Mouse (Mus musculus): ENCODE data around the gene Zfp987.
A peak's percentile ranks its signal among the peaks of the same experiment; 100 is the strongest.
"Not testable (repeated sequence)": the region's sequence is repeated elsewhere in the genome, so short reads cannot be mapped to it uniquely, and the experiment has no call there.

The Zfp987 gene

GRCm38 (mm10) chr4:146096998-146097397 is at the start of gene Zfp987:
Zfp987 (plus strand) TSS chr4:146097298.
- not testable (repeated sequence) for DNase-seq

- peak in 1 of 2 experiments; percentile 33 for DNase-seq
Measured at GRCm38 (mm10) chr4:146052536-146052935, 44.6 kb upstream of the Zfp987 start.

DNA sequence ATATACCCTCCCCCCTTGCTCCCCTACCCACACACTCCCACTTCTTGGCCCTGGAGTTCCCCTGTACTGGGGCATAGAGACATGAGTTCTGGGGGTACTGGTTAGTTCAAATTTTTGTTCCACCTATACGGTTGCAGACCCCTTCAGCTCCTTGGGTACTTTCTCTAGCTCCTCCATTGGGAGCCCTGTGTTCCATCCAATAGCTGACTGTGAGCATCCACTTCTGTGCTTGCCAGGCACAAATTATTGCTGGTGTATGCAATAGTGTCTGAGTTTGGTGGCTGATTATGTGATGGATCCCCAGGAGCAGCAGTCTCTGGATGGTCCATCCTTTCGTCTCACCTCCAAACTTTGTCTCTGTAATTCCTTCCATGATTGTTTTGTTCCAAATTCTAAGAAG is 43.7 kb upstream of the Zfp987 start:
- DNase-seq = peak in 1 of 2 experiments; percentile 45

- peak in 1 of 2 experiments; percentile 33 for DNase-seq
Measured at GRCm38 (mm10) chr4:146055335-146055734, 41.8 kb upstream of the Zfp987 start.

DNA sequence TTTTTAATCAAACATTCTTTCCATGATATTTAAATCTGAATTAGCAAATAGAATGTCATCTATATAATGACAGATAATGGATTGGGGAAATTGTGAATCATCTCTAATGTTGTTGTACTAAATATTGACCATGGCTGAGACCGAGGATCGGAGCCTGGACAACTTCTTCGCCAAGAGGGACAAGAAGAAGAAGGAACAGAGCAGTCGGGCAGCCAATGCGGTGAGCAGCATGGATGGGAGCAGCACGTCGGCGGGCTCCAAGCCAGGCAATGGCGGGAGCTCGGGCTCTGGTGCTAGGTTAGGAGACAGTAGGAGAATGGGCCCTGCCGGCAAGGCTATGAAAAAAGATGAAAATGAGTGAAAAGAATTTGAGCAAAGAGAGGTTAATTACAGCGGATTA is 38.5 kb upstream of the Zfp987 start:
- peak; percentile 11 to 56 for DNase-seq

DNA sequence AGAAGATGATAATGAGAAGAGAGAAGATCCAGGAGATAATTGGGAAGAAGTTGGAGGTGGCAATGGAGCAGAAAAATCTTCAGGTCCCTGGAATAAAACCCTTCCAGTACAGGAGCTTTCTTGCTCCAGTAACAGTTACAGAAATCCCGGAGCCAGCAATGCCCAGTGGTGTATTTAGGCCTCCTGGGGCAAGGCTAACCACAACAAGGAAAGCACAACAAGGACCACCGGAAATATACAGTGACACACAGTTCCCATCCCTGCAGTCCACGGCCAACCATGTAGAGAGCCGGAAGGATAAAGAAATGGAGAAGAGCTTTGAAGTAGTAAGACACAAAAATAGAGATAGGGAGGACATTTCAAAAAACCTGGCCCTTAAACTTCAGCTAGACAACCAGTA is 38.0 kb upstream of the Zfp987 start:
- peak in 1 of 2 experiments; percentile 39 for DNase-seq

- DNase-seq = peak in 1 of 2 experiments; percentile 48
Measured at GRCm38 (mm10) chr4:146059974-146060693, 37.0 kb upstream of the Zfp987 start.

- DNase-seq = peak in 1 of 2 experiments; percentile 31
Measured at GRCm38 (mm10) chr4:146061082-146061481, 36.0 kb upstream of the Zfp987 start.

- DNase-seq = peak in 1 of 2 experiments; percentile 33
Measured at GRCm38 (mm10) chr4:146062021-146062420, 35.1 kb upstream of the Zfp987 start.

DNA sequence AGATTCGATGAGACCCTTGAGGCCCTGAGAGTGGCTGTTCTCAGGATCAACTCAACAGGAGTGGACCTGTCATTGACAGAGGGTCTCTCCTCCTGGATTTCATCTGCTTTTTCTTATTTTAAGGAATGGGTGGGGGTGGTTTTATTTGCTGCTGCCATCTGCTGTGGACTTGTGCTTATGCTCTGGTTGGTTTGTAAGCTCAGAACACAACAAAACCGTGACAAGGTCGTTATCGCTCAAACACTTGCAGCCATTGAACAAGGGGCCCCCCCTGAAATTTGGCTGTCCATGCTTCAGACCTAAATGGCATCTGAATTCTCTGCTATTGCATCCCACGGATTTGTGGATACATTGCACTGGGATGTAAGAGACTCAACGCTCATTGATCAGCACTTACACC is 34.1 kb upstream of the Zfp987 start:
- DNase-seq = not testable (repeated sequence)

DNA sequence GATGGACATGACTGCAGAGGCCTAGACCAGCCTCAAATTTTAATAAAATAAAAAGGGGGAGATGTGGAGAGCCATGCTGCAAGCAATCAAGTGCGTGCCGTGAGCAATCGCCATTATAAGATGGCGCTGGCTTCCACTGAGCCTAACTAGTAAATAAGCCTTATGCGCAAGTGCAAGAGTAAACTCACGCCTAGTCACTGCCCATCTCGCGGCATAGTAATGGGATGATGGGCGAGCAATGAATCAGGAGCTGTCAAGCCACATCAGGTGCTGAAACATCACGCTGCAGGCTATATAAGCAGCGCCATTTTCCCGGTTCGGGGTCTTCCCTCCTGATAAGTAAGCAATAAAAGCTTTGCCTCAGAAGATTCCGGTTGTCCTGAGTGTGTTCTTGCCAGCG is 33.5 kb upstream of the Zfp987 start:
- peak in 1 of 2 experiments; percentile 46 for DNase-seq

GRCm38 (mm10) chr4:146064807-146065206 is 32.3 kb upstream of the Zfp987 start:
- DNase-seq = not testable (repeated sequence)

DNA sequence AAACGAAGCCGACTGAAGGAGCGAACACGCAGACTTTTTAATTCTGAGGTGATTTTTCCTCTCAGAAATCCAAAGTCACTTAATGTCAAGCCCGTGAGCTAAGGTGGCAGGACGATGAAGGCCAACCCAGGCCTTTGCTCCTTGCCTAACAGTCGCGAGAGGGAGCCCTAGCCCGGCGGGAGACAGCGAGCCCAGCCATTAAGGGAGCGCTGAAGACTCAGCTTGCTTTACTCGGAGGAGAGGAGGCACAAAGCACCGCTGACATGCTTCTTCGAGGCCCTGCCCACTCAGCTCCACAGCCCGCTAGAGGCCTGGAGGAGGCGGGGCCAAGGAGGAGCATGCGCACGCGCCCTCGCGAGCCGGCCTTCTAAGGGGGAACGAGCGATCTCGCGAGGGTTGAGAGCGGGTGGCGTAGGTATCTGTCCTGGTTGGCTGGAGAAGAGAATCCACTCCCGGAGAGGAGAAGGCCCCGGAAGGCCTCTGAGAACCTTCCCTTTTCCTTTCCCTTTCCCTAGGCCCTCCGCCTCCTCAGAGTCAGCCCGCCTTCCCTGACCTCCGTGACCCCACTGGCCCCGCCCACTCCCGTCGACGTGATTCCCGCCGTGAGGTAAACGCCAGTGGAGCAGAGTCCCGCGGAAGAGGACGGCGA is 30.0 kb upstream of the Zfp987 start:
- peak; percentile 3 to 56 for DNase-seq

DNA sequence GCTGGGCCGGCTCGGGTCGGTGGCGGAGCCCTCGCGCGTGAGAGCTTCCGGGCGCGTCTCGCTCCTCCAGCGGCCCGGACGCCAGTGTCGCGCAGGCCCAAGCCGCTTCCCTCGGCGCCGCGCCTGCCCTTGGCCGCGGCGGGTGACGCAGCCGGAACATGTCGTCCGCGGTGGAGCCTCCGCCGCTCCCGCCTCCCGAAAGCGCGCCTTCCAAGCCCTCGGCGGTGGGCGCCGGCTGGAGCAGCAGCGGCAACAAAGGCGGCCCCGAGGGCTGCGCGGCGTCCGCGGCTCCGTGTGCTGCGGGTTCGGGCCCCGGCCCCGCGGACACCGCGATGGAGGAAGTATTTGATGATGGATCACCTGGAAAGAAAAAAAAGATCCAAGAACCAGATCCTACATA is 29.5 kb upstream of the Zfp987 start:
- DNase-seq = peak in 1 of 2 experiments; percentile 40

DNA sequence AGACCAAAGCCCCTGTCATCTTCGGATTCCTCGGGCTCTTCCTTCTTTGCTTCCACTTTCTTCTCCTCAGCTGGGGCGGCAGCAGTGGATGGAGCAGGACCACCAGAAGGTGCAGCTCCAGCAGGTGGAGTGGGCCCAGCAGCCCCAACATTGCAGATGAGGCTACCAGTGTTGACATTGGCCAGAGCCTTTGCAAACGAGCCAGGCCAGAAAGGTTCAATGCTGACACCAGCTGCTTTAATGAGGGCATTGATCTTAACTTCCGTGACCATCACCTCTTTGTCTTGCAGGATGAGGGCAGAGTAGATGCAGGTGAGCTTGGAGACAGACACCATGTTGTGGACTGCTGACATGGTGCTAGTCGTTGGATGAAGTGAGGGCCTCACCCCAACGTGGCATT is 23.8 kb upstream of the Zfp987 start:
- peak in 1 of 2 experiments; percentile 32 for DNase-seq

GRCm38 (mm10) chr4:146101448-146101847 is 4.3 kb downstream of the Zfp987 start:
- peak in 1 of 2 experiments; percentile 34 for DNase-seq

- DNase-seq = not testable (repeated sequence)
Measured at GRCm38 (mm10) chr4:146156524-146156923, 59.4 kb downstream of the Zfp987 start, which contains the start of gene Zfp600. Zfp600 (plus strand) TSS chr4:146156824.

DNA sequence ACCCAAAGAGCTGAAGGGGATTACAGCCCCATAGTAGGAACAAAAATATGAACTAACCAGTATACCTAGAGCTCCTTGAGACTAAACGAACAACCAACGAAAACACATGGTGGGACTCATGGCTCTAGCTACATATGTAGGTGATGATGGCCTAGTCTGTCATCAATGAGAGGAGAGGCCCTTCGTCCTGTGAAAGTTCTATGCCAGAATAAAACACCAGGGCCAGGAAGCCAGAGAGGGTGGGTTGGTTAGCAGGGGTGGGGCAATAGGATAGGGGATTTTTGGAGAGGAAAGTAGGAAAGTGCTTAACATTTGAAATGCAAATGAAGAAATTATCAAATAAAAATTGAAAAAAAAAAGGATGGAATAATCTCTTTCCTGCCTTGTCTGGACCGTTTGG is 65.8 kb downstream of the Zfp987 start:
- DNase-seq = not testable (repeated sequence)

GRCm38 (mm10) chr4:146167202-146167832 is 70.2 kb downstream of the Zfp987 start:
- DNase-seq = not testable (repeated sequence)

DNA sequence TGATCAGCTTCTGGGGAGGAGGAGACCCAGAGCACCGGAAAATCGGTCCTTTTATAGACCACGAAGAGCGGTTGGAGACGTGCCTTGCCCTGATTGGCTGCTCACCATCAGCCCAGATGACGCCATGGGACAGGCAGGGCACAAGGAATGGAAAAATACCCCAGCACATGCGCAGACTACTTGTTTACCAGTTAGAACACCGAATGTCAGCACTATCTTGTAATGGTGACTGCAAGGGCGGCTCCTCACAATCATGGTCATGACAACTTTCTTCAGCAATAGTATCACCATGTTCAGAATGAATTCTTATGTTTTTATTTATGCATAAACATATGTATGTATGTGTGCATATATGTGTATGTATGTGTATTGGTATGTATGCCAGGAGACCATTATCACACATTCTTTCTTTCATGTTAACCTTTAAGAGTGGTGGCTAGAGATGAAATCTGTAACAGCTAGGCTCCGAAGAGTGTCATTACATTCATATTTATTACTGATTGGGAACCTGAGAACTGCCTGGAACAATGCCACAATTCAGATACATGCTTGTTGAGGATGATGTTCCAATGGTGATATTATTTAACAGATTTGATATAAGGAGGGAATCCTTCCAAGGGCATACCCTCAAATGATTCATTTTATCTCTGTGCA is 70.9 kb downstream of the Zfp987 start:
- DNase-seq = peak in 1 of 2 experiments; percentile 43

DNA sequence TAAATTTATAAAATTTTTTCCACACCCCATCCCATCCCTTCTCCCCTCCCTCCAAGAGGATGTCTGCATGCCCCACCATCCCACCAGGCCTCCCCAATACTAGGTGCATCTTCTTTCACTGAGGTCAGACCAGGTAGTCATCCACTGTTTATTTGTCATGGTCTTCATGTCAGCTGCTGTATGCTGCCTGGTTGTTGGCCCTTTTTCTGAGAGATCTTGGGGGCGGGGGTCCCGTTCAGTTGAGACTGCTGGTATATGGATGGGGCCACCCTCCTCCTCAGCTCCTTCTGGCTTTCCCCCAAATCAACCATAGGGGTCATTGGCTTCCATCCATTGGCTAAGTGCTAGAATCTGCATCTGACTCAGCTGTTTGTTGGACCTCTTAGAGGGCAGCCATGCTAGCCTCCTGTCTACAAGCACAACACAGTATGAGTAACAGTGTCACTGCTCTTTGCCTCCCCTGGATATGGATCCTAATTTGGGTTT is 71.7 kb downstream of the Zfp987 start:
- not testable (repeated sequence) for DNase-seq

DNA sequence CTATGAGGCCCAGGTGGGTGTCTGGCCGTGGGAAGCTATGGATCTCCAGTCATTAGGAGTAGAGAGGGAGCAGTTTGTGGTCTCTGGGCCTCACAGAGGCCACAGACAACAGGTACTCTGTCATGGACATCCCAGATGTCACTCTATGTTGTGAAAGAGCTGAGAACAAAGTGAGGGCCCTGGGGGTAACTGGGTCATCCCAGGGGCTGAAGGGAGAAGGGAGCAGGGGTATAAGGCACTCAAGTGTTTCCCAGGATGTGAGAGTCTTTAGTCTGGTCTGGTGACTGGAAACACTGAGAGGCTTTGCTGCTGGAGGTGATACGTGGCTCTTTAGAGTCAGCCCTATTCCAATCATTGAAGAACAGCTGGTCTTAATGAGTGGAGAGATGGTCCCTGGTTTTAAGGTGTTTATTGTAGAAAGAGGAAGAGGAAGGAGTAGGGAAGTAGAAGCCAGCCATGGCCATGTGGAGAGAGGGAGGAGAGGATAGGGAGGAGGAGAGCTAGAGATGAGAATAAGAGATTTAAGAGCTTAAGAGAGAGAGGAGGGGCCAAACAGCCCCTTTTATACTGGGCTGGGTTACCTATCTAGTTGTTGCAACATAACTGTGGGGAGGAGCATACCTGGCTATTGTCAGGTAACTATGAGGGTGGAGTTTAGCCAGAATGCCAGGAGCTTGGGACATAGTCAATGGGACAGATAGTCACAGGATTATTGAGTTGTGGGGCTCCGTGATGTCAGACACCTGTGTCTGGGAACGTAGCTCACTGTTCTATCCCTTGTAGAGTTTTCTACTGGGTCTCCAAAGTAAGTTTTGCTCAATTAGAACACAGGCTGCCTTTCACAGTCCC is 76.5 kb downstream of the Zfp987 start:
- DNase-seq = peak; percentile 10 to 40

Data from kidney, postnatal 25 days (tissue).